Mouse (Mus musculus) kidney, adult 11 months (tissue): Measurements from ENCODE around the gene Tectb.
"Not testable (repeated sequence)": the region's sequence is repeated elsewhere in the genome, so short reads cannot be mapped to it uniquely, and the experiment has no call there.

ENCODE experiments used
- DNase-seq: peaks from one replicate; pipeline ENCODE4 v3.0.0; 2022

The Tectb gene

DNA sequence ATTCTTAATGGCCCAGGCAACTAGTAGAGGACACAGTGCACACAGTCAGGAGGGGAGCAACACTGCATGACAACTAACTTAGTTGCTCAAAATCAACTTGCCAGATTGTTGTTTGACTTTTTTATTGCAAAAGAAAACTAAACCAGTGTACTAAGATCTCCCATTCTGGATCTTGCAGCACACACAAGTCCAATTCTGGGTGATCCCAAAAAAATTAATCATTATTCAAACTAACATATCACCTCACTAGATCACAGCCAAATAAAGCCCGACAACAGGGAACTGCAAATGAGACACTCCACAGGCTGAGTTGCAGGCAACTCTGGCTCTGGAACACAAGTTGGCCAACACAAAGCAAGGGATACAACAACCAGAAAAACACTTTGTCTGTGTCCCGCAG lies 13.8 kb upstream of the Tectb start:
- DNase-seq, result no peak

DNA sequence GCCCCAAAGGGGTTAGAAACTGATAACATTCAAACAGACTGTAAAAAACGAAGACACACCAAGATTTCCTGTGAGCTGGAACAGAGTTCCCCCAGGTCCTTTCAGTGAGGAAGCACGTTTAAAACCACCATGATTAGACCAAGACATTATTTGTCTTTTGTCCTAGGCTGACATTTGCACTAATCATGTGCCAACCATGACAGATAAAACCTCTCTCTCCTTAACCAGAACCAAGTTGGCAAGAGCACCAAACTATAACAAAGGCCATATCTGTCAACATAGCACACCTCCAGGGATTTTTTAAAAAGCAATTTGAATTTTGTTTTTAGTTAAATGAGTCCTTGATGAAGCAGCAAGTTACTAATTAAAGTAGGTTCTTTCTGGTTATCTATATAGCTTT lies 12.8 kb upstream of the Tectb start:
- no peak for DNase-seq

DNA sequence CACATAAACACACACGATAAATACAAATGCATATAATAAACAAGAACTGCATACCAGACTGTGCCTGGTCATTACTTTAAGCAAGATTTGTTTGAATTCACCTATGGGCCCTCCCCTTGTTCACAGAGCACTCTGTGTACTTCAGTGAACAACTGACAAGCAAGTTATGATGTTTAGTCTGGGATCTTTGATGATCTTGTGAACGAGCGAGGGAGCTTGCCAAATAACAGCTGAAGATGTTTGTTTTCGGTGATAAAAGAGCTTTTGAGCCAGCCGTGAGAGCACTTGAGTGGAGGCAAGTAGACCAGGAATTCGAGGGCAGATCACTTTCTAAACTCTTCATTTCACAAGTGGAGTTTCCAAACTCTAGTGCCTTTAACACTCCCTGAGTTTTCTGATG lies 12.2 kb upstream of the Tectb start:
- DNase-seq, result no peak

DNA sequence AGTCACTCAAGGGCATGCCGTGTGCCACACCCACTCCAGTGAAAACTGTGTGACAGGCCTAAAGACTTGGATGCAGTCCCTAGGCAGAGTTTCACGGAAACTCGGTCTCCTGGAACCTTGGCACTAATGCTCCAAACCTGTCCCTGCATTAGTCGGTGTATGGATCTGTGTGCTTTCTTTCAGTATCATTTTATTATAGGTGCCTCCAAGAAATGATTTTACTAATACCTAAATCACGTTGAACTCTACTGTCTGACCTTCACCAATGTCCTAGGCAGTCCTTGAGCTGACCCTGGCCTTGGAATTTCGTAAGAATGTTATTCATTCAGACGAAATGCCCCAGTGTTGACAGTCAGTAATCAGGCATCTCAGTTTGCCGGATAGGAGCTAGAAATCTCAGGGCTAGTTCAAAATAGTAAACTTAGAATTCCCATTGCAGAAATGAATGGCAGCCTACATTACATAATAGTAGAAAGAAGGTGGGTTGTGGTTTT lies 11.2 kb upstream of the Tectb start:
- not testable (repeated sequence) for DNase-seq

DNA sequence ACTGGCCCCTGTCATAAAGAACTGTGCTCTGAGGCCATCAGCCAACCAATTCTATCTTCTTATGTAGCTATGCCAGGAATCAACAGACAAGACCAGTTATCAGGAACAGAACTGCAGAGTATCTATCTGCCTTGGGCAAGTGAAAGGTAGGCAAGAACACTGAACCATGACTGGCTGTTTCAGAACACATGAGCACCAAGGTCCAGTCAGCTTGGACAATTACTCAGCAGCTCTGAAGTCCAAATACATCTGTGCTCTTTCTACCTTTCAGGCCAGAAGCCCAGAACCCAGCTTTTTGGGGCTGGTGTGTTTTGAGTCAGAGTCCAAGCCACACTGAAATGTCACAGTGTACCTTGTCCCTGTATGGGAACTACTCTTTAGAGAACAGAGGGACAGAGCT lies 10.1 kb upstream of the Tectb start:
- no peak for DNase-seq

DNA sequence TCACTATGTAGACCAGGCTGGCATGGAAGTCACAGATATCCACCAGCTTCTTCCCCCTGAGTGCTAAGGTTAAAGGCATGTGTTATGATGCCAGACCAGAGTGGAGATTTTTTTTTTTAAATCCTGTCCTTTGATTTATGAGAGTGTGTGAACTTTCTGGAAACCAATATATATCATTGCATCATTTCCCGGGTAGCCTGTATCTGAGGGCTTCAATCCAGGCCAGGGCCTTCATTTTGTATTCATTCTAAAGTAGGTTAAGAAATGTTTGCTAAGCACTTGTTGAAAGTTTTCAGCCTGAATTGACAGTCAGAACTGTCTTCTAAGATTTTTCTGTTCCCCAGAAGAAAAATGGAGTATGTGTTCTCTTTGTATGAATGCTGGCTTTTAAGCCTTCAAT lies 8.9 kb upstream of the Tectb start:
- DNase-seq, result no peak

DNA sequence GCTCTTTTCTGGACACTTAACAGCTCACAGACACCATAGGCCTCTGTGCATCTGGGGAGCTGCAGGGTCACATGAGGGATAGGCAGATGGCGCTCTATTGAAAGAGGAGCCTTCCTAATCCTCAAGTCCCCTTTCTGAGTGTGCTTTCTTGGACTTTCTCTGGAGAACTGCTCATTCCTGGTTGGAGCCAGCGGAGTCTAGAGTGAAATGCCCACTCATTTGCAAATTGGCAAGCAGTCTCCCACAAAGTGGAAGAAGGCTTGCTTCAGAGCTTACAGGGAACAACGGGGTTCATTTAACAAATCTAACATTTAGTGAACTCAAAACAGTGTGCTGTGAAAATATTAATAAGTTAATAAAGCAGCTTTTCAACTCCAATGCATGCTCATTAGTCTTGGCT lies 3.4 kb upstream of the Tectb start:
- no peak for DNase-seq

DNA sequence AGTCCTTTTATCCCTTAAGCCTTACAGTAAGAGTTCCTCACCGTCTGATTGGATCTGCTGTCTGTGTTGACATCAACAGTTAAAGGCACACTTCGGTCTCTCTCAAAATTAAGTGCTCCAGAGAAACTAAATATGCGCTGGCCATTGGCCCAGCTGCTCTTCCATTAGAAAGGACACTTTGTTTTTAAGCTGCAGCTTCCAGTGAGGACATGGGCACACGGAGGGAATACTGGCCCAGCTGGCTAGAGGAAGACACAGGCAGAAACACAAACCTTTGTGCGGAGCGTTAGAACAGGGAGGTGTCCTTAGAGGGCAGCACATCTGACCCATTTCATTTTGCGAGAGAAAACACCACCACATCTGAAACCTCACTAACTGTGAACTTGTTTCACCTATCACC lies 3.9 kb downstream of the Tectb start:
- no peak for DNase-seq

DNA sequence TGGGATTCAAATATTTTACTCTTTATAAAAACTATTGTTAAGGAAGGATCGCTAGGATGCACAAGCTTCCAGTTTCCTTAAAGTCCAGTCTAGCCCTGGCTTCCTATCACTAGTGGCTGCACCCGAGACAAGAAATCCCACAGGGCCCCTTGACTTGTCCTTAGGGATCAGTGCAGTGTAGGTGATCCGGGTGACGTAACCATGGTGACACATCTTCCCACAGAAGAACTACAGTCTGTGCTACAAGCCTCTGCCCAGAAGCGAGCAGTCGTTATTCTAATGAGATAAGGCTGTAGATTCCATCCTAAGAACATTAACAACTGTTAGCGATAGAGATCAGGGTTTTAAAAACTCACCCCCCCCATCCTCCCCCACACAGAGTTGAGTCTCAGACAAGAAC lies 4.5 kb downstream of the Tectb start:
- no peak for DNase-seq

DNA sequence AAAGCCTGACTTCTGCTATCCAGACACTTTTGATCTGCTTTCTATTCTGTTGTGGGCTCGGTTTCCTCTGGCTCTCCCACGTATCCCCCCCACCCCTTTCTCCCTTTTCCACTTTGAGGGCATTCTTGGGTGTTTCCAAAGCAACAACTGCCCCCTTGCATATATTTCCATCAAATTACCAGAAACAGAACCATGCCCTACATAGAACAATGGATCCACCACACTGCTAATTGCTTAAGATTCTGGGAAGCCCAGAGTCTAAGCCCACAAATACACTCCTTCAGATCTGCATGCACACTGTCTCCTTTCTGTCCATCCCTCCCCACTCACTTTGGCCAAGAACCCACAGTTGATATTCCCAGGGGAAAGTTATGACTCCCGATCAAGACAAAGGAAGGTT lies 5.1 kb downstream of the Tectb start:
- no peak for DNase-seq

DNA sequence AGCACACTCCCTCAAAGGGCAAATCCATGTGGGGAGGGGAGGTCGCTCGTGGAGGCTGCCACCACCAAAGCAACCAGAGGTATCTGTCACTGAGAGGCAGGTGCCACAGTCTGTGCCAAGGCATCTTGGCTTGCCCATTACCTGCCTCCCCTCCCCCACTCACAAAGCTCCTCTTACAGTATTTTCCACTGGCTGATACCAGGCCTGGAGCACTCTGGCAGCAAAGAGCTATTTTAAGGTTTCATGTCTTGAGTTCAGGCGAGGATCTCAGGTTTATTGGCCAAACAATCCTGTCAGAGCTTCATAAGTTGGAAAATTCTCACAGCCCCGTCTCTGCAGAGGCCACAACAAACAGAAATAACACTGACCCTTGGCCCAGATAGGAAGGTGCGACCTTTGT lies 9.5 kb downstream of the Tectb start:
- peak; percentile 59 for DNase-seq

DNA sequence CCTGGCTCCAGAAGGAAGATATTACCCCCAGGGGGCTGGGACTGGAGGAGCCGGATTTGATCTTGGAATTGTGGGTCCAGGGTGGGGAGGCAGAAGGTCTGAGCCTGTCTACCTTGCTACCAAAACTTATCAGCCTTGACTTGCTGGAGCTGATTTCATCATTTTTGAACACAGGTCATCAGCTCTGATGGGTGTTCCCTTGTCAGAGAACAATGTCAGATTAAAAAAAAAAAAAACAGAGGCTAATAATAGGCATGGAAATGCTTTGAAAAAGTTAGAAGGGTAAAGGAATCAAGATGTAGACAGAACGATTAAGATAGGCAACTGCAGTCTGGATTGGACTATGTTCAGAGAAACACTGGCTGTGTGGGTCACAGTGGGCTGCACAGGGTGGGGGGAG lies 11.1 kb downstream of the Tectb start:
- DNase-seq, result no peak

DNA sequence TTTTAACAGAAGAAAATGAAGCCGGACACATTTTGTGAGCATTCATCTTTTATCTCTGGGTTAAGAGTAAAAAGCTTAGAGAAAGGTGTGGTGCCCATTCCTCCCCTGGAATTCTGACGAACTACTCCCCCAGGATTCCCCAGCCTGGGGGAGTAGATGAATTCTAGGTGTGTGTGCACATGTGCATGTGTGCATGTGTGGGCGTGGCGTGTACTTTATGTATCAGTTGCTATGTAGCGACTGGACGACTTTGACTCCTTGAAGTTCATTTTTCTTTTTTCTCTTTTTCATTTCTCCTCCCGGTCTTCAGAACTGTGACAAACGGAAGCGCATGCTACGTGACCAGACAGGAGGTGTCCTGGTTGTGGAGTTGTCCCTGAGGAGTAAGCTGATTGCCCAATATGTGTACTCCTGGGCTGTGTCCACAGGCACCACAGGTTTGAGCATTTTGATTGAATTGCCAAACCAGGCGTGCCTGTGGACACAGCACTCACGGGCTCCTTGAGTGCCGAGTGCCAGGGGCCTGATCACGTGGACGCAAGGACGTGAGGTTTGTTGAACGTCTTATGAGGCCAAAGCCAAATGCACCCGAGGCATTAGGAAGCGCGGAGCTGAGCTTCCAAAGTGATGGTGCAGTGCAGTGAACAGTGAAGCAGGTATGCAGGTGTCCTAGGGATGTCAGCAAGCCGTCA lies 11.9 kb downstream of the Tectb start:
- no peak for DNase-seq

DNA sequence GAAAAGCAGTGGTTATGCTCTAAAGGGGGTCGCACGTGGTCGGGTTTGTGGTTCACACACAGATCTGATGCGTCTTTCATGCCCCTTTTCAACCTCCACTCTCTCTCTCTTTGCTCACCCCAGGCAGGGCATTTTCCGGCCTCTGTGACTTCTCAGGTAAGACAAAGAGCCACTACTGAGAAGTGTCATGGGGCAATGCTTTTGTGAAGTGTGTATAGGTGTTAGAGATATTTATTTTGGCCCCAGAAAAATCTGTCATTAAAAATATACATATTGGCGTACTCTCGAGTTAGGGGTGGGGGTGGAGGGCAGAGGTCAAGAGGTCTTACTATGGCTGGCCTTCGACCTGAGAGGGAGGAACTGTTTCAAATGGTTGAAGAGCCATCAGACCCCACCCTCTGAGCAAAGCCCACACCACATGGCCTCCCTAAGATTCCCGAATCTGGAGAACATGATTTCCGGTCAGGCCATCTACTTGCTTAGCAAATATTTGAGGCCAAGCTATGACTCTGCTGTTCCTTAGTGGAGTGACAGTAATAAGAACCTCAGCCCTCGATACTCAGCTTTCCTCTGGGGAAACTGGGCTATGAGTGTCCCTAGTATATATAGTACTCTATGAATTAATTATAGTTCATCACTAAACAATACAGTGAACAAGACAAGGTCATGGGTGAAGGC lies 13.3 kb downstream of the Tectb start:
- DNase-seq, result no peak

DNA sequence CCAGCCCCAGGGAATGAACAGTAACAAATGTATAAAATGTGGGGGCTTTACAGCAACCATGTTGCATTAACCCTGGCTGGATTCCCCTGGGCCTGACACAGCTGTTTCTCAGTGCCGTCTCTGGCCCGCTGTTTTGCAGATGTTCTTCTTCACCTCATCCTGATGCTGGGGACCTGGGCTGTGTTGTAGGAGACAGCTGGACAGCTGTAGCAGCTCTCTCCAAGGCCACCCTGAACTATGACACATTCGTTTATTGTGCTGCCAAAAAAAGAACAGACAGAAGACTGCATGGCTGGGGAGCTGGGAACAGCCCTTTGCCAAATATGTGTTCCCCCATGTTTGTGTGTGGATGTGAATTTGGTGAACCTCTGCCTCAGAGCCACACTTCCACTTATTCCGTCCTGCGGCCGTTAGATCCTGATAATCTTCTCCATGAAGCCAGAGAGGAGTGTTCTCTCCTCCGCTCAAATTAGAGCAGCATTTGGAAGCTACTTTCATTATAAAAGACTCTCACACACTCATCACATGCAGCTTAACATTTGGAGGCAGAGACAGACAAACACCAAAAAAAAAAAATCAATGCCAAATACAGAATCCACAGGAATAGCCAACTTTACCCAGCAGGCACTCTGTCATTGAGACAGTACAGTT lies 14.1 kb downstream of the Tectb start:
- DNase-seq, result no peak

DNA sequence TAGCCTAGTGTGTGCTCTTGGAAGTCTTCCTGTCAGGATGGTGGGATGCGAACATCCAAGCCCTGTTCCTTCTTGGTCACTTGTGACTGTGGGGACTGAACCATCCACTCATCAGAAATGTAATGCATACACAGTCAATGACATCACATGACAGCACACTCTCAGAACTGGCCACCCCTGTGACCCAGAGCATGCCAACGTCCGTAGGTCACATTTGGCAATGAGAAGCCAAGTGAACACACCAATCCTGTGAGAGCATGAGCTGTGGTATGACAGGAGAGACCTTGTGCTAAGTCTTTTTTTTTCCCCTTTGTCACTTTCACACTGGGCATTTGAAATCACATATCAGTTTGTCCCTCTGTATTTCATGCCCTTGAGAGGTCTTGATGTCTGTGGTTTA lies 15.0 kb downstream of the Tectb start:
- DNase-seq, result no peak

DNA sequence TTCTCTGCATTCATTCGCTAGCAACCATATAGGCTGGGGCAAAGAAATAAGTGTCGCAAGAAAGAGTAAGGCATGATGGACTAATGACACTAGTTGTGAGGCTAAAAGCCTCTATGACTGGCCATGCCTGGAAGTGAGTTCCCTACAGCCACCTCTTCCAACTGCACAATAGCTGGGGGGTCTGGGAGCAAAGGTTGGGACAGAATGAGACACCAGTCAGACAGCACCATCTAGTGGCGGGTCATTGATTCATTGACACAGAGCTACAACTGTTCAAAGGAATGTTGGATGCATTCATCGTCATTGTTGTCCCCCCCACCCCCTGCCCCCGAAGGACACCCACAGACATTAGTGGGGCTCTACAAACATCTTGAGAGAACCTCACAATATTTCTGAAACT lies 17.8 kb downstream of the Tectb start:
- DNase-seq, result peak; percentile 46

DNA sequence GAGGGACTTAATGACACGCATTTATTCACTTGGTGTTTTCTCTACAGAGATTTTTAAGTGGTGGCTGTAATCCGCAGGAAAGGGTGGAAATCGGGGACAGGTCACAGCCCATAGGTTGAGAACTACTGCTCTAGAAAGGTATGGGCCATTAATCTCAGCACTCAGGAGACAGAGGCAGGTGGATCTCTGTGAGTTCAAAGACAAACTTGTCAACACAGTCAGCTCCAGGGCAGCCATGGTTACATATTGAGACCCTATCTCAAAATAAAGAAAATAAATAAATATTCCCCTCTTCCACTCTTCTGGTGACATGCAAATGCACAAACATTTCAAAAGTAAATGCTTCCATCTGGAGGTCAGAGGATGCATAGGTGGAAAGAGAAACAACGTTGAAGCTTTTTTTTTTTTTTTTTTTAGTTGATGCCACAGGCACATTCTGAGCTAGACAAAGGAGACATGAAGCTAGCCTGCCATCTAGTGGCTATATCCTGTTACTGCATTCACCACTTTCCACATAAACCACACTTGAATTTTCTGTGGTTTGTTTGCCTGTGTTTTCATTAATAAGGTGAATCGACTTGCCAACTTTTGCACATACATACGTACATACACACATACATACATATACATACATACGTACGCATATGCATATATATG lies 26.1 kb downstream of the Tectb start:
- DNase-seq, result peak; percentile 23

DNA sequence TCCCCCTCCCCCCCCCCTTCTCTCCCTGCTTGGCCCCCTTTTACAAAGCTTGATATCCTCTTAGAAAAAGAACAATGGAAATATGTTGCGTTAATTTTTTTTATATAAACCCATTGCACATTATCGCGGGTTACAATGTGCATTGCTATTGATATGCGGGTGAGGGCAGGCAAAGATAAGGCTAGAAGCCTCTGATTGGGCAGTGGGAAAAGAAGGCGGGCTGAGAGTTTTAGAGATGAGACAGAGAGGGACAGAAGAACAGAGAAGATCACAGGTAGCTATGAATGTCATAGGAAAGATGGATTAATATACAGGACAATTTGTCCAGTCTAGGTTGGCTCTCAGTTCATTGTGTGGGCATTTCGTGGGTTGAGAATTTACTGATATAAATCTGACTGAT lies 26.7 kb downstream of the Tectb start:
- no peak for DNase-seq

DNA sequence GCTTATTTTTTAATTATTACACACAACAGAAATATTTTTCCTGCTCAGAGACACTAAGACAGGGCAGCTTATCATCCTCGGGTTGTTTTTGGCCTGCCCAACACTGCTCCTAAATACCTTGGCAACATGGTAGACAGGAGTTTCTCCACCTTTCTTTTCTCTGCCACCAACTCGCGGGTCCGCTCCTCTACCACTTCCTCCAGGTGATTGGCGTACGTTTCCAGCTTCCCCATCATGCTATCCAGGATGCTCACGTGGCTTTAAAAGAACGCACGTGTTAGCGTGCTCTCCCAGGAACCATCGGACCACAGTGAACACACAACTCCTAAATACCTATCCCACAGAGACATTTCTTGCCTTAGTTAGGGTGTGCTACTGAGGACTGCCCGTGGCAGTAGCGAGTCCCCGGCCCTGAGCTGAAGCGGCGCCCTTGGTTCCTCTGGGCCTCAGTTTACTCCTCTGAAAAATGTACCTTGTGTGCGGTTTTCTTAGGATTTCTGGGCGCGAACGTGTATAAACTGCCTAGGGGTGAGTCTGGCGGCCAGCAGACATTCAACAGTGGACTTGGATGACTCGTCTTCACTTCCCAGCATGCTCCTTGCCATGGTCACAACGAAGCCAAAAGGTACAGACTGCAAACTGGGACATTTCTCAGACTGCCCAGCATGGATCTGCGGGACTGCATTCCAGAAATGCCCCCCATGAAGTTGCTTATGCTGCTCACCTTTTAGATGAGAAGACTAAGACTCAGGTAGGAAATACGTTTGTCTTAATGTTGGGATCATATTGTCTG lies 27.4 kb downstream of the Tectb start:
- DNase-seq, result no peak

DNA sequence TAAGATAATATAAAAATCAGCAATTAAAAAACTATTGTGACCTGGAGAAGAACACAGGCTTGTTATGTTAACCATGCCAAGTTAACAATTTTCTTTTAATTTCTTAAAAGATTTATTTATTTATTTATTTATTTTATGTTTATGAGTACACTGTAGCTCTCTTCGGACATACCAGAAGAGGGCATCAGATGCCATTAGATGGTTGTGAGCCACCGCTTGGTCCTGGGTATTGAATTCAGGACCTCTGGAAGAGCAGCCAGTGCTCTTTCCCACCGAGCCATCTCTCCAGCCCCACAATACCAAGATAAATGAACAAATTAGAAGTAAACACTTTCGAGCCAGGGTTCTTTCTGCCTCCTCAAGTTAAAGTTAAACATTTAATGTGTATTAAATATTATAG lies 28.1 kb downstream of the Tectb start:
- DNase-seq, result no peak

DNA sequence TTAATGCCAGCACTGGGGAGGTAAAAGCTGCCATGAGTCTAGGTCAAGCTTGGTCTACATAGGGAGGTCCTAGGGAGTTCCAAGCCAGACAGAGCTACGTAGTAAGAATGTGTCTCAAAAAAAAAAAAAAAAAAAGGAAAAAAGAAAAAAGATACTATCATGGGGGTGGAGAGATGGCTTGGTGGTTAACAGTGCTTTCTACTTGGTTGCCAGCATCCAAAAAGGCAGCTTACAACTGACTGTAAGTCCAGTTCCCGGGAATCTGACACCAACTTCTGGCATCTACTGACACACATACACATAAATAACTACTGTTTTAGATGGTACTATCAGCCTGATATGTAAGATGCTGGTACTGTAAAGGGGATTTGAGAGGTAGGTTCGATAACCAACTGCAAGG lies 28.6 kb downstream of the Tectb start:
- no peak for DNase-seq

DNA sequence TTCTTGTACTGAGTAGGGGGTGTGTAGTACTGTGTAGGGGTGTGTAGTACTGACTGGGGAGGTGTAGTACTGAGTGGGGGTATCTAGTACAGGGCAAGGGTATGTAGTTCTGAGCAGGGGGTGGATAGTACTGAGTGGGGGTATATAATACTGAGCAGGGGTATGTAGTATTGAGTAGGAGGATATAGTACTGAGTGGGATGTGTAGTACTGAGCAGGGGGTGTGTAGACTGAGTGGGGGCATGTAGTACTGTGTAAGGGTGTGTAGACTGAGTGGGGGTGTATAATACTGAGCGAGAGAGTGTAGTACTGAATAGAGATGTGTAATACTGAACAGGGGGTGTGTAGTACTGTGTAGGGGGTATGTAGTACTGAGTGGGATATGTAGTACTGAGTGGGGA lies 31.2 kb downstream of the Tectb start:
- no peak for DNase-seq
